Mouse (Mus musculus): ENCODE results near the gene Safb2.
"Not testable (repeated sequence)": the region's sequence is repeated elsewhere in the genome, so short reads cannot be mapped to it uniquely, and the experiment has no call there.

Gene Safb2

DNA sequence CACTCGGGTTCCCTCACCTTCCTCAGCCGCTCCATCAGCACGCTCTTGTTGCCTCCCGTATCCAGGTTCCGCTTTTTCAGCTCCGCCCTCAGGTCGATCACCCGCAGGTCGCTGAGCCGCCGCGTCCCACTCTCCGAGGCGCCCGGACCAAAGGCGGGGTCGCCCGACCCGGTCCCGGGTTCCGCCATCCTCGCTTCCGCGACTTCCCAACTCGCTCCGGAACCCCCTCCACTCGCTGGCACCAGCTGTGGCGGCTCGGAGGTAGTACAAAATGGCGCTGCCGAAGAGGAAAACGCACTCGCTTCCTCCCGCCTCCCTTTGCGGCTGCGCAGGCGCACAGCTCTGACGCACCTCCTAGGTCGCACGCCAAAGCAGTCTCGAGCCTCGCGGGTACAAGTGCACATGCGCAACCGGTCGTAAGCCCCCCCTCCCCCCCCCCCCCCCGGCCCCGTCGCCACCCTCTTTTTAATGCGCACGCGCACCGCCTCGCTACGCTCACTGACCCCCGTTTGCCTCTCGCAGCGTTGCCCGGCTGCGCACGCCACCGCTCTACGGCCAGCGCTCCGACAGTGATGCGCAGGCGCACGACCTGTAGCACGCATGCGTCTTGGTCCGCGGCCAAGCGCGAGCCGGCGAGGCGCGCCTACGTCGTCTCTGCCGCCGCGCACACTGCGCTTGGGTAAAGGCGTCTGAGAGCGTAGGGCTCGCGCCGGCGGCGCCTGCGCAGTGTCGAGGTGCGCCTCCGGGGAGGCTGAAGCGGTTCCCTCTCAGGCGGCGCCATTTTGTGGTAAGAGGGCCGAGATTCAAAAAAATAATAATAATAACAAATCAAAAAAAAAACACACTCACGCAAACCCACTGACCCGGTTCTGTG, at the start of gene Safb2, which contains the start of gene Safb:
Gene Safb2 (minus strand): TSS at position 329 of the 874 bp plus-strand sequence.
Gene Safb (plus strand): TSS at position 569 of the 874 bp plus-strand sequence.
- peak; percentile 99 for DNase-seq

DNA sequence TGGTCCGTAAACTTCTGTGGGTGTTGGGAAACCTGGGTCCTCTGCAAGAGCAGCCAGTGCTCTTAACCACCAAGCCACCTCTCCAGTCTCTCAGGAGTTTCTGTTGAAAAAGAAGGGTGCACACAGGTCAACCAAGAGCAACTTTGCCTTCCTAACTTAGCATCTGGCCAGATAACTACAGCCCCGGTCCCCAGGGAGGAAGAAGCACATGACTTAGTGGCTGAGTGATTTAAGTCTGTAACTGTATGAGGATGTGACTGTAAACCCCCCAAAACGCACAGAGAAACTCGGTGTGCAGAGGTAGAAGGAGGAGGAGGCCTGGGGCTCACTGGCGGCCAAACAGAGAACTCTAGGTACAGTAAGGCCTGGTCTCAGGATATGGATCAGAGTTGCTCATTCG, 49.6 kb upstream of the Safb2 start:
- DNase-seq = no peak

DNA sequence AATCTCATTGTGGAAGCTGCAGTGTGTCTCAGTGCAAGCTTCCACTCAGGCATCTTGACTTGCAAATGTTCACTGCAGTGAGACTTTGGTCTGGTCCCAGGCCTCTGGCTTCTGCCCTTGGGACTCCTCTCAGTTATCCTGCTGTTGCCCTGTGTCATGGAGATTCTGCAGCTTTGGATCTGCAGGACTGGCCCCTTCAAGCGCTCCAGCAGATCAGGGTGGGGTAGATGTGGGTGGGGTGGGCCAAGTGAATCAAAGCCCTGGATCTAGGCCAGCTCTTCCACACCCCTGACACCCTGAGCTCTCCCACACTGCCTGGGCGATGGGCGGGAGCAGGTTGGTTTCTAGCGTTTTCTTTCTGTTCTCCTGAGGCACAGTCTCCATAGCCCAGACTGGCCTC, 47.4 kb upstream of the Safb2 start:
- no peak for DNase-seq

DNA sequence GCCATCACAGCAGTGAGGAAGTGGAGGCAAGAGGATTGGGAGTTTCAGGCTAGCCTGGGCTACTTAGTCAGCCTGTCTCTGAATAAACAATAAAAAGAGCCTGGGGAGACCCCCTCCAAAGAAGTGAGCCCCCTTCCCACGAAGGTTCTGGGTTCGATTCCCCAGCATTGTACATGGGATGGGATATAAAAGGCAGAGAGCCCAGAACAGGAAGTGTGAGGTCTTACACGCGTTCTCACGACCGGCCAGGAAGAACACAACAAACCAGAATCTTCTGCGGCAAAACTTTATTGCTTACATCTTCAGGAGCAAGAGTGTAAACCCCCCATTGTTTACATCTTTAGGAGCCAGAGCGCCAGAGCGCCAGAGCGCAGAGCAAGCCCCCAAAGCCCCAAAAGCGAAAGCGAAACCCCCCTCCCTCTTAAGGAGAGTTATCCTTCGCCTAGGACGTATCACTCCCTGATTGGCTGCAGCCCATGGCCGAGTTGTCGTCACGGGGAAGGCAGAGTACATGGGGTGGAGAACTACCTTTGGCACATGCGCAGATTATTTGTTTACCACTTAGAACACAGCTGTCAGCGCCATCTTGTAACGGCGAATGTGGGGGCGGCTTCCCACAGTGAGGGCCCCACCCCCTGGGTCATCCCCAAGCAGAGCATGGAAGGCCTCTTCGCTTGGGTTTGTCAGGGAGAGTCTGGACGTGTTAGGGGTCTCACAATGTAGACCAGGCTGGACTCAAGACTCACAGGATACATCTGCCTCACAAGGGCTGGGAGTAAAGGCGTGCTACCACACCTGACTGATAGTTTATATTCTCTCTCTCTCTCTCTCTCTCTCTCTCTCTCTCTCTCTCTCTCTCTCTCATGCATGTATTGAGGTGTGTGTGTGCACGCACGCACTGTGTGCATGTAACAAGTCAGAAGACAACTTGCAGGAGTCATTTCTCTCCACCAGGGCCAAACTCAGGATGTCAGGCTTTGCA, 45.7 kb upstream of the Safb2 start:
- not testable (repeated sequence) for DNase-seq

DNA sequence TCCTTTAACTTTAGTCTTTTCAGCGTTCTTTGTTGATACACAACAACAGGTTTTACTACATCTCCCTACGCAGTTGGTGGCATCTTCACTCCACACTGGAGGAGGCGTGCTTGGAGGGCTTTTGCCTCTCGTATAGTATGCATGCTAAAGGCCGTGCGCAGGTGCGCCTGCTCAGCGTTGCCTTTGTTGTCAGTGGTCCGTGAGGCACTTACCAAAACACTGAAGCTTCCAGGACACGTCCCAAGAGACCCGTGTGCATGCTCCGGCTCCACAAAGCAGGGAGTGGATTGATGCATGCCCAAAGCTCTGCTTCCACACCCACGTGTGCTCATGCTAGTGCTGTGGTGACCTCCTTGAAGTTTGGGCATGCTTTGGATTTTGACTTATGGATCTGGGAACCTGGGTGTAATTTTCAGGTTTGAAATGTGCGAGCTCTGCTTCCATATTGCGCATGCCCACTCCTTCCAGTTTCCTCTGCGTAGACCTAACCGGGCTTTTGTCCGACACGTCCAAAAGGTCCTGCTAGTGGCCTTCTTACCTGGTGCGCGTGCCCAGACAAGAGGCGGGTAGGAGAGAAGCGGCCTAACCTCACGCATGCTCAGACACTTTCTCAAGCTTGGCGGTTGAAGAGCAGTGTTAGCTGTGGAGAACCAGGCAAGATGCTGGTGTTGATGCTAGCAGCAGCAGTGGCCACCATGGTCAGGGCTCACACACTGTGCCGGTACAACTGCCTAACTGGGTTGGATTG, 43.3 kb upstream of the Safb2 start, which contains the start of gene Catsperd:
Gene Catsperd (plus strand): TSS at position 614 of the 748 bp plus-strand sequence.
- peak; percentile 64 for DNase-seq

DNA sequence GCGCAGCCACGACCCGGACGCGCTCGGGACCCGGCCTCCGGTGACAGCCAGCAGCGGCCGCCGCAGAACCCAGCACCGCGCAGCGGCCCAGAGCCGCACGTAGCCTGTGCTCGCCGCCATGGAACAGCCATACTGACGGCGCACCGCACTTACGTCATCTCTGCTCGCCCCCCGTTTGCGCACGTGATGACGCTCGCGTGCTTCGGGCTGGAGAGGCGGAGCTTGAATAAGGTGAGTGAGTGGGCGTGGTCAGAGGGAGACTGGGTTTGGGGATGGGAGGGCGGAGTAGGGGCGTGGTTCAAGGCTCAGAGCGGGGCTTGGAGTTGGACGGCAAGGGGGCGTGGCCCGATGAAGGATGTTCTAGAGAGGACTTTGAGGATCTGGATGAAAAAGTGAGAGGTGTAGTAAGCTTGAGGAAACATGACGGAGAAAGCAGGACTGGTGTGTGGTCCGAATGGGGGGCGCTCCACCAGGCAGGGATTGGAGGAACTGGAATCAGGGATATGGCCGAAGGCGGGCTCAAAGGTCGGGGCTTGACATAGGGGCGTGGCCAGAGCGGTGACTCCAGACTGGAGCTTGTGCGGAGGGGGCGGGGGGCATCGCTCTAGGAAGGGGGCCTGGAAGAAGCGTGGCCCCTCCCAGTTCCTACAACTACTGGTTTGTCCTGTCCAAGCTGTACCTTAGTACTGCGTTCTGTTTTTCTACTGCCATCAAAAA, 42.5 kb upstream of the Safb2 start, which contains the start of gene Lonp1:
Gene Lonp1 (minus strand): TSS at position 134 of the 717 bp plus-strand sequence.
- peak; percentile 99 for DNase-seq

DNA sequence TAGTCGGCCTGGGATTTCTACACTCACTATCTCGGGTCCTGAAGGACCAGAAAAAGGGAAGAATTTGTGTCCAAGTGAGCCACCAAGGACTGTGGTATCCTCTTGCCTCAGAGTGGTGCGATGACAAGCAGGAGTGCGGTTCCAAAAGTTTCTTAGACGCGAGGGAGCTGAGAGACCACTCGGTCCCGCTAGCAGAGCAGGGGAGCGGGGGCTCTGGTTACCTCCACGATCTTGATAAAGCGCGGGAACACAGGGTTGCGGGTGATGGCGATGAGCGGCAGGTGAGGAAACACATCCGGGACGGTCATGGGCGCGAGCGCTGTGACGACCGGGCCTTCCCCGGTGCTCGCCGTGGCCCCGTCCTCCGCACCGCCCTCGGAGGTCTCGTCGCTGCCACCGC, 41.9 kb upstream of the Safb2 start:
- DNase-seq = no peak

DNA sequence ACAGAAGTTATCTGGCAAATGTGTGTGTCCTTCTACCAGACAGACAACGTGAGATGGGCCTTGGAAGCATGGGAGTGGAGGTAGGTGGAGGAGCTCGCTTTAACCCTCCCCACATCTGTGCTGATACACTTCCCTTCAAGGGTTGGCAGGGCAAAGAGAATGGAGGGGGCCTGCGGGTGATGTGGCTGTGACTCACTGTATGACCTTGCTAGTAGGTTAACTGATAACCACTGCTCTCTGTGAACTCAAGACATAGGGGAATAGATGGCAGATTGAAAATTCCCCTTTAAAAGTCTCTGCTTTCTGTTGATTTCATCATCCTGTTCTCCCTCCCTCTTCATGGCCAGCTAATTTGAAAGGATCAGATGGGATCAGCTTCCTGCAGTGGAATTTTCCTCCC, 41.1 kb upstream of the Safb2 start:
- no peak for DNase-seq

DNA sequence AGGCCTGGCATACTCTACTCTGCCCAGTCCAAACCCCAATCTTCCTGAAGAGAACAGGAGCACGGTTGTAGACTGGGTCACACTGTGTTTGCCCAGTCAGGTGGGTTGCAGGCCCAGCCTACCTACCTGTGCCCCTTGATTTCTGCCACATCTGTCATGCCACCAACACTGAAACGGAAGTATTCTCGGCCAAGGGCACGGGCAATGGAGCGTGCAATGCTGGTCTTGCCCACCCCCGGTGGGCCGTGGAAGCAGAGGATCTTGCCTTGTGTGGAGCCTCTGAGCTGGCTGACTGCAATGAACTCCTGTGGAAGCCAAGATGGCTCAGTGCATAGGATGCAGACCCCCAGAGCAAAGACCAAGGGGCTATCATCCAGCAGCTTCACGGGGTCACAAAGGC, 33.2 kb upstream of the Safb2 start:
- no peak for DNase-seq

DNA sequence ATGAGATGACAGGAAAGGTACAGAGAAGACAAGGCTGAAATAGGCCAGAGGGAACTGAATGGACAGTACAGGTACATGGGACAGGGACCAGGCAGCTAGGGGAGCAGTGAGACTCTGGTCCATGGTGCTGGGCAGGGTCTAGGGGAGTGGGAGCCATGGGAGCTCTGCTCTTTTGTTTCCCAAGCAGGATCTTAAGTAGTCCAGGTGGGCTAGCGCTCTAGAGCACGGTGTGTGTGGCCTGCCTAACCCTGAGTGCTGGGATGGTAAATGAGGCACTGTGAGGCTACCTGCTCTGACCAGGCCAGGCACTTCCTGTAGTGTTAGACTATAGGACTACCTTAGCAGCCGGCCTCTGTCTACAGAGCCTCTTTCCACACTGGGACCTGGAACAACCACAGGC, 32.3 kb upstream of the Safb2 start:
- no peak for DNase-seq

DNA sequence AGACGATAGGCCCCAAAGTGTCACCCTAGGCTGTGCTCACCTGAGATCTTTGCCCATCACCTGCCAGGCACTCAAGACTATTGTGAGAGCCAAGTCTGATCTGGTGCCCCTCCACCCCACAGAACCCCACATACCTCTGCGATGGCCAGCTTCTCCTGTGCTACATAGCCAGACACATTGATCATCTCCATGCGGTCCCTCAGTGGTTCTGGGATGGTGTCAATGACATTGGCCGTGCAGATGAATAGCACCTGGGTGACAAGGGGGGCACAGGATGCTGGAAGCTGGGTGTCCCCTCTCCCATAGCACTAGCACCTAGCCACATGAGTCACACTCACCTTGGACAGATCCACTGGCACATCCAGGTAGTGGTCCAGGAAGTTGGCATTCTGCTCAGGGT, 31.4 kb upstream of the Safb2 start:
- DNase-seq = no peak

DNA sequence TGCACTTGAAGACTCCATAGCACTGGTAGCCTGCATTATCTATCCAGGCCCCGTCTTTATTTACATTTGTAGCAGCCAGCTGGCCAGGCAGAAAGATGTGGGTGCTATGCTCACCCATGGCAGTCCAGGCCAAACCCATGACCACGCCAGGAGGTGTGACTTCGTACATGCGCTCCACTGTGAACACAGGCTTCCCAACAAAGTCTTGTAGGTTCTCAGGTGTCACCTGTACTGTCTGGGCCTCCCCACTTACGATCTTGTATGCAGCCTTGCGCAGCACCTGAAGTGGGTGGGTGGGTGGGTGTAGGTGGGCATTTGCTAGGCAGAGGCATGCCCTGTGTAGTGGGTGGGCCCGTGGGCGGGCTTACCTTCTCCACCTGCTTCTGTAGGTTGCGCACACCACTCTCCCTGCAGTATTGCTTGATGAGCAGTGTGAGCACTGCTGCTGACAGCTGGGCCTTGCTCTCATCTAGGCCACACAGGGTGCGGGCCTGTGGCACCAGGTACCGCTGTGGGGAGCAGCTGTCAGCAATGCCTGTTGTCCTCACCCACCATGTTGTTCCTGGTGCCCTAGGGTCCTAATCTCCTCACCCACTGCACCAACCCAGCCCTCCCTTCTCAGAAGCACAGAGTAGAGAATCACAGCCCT, 30.9 kb upstream of the Safb2 start:
- no peak for DNase-seq

DNA sequence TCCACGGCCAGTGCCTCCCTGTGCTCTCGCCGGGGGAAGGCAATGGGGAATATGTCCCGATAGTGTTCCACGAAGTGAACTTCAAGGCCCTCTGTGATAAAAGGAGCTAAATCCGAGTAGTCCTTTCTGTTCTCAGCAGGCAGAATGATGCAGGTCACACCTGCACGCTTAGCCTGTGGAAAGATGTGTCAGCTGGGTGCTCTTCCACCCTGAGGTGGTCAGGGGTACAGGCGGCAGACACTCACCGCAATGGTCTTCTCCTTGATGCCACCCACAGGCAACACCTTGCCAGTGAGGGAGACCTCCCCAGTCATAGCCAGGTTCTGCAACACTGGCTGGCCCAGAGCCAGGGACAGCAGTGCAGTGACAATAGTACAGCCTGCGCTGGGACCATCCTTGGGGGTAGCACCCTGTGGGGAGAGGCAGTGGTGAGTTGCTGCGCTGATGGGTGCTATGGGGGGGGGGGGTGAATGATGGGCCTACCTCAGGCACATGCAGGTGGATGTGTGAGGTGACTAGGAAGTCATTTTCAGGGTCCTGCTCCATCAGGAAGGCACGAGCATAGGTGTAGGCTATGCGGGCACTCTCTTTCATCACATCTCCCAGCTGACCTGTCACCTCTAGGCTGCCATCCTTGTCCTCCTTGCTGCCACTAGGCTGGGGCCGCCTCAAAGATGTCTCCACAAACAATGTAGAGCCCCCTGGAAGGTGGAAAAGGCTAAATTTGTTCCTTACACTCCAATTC, 30.2 kb upstream of the Safb2 start:
- peak; percentile 49 for DNase-seq

DNA sequence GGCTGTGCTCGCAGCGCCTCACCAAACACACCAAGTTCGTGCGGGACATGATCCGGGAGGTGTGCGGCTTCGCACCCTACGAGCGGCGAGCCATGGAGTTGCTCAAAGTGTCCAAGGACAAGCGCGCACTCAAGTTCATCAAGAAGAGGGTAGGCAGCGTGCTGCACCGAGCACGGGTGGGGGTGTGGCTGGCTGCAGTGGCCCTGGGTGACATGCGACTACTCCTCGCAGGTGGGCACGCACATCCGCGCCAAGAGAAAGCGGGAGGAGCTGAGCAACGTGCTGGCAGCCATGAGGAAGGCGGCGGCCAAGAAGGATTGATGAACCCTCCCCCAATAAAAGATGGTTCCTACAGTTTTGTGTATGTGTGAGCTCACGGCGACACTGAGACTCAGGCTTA, 29.5 kb upstream of the Safb2 start:
- peak; percentile 51 for DNase-seq

DNA sequence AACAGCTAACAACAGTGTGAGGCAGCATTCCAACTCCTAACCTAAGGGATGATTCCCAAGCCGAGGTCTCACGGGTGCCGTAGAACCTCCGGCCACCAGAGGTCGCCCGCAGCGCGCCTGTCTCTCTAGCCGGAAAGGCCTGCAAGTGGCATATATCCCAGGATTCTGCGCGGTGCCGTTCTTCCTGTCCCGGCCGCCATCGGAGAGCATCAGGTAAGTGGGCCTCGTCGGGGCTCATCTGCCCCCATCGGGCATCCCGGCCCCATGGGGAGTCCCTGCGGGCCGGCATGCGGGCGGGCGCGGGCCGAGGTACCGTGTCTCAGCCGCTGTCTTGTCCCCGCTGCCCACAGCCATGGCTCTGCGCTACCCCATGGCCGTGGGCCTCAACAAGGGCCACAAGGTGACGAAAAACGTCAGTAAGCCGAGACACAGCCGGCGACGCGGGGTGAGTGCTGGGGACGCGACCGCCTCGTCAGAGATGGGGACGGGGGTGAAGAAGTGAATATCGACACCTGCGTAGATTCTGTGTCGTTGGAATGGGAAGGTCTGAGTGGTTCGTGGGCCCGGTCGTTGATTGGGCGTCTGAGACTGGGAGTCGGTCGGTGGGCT, 29.0 kb upstream of the Safb2 start, which contains the start of gene Rpl36:
Gene Rpl36 (plus strand): TSS at position 181 of the 609 bp plus-strand sequence.
- peak; percentile 98 for DNase-seq

DNA sequence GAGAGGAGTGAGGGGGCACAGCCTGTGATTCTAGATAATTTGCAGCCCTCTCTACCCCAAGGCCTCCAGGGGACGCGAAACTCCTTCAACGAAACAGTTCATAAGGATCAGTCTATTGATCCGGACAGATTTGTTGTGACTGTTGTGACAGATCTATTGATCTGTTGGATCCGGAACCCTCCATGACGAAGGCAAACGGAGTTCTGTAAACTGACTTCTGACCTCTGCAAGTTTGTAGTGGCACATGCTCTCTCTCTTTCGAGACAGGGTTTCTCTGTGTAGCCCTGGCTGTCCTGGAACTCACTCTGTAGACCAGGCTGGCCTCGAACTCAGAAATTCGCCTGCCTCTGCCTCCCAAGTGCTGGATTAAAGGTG, 28.2 kb upstream of the Safb2 start:
- not testable (repeated sequence) for DNase-seq

DNA sequence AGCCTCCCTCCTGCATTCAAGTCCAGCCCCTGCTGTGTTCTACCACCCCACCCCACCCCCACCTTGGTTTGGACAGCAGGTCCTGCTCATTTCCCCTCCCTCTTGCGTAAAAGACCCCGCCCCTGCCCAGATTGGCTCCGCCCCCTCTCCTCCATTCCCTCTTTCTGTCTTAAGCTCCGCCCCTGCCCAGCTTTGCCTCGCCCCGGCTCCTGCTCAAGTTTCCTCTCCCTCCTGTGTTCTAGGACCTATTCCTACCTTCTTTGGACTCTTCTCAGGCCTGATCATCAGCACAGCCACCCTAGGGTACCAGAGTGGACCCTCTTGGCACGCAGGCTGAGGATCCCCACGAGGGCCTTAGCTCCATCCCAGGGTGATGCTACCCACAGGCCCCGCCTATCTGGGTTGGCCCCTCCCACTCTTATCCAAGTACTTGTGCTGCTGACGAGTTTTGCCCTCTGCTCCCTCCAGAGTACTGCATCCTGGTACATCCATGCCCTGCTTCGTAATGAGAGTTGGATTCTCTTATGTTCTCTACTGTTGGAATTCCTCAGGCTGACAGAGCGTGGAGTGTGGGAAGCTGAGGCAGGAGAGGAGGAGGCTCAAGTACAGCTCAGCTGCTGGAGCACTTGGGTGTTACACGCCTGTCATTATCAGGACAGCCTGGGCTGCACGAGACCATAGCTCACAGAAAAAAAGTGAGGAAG, 27.6 kb upstream of the Safb2 start:
- DNase-seq = peak; percentile 71

DNA sequence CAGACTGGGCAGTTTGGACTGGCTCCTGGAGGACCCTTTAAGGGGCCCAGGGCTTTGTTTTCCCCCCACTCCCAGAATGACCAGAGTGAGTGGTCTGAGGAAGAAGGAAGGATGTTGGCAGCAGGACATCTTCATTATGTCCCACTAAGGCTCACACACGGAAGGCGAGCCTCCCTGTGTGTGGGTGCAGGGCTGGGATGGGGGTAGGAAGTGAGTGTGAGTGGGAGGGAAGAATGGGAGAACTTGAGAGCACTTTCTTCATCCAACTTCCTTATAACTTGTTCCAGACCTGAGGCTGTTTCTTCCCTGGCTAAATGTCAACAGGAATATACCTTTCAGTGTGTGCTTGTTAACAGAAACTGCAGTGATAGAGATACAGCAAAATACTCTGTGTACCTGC, 26.9 kb upstream of the Safb2 start:
- no peak for DNase-seq

DNA sequence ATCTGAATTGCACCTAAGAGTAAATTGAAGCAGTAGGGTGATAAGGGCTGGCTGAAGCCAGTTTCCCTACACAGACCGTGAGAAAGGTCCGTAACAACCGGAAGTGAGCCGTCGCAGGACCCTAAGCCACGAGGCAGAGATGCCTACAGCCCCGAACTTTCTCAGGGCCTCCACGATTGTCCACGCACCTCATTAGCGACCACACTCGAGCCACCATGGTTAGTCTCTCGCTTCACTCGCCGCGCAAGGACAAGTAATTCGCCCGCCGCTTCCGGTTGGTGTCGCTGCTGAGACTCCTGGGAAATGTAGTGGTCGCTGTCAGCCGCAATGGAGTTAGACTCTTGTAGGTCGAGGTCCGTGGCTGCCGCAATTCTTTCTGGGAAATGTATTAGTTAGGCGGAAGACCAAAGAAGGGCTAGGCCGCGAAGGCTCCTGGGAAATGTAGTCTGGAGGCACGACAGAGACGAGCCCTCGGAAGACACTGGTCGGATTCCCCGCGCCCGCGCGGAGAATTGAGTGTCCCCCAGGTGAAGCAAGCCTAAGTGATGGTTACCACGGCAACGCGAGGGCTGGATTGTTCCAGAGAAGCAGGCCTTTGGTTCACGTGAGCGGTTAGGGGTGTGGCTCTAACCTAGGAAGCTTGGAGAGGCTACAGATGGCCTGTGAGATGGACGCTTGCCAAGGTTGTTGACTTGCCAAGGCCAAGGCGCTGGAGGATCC, 25.2 kb upstream of the Safb2 start, which contains the start of gene 2410015M20Rik:
Gene 2410015M20Rik (minus strand): TSS at position 320 of the 720 bp plus-strand sequence.
- peak; percentile 96 for DNase-seq
